Mouse (Mus musculus): ENCODE measurements around the gene Cacna1g. TPM values are rescaled to one million over a fixed set of nuclear protein-coding genes. Genes with fewer than 3 reads are reported as not detected.

The Cacna1g gene
- polyA plus RNA-seq, 1 experiment from 2014 or later, result 21.0 TPM

DNA sequence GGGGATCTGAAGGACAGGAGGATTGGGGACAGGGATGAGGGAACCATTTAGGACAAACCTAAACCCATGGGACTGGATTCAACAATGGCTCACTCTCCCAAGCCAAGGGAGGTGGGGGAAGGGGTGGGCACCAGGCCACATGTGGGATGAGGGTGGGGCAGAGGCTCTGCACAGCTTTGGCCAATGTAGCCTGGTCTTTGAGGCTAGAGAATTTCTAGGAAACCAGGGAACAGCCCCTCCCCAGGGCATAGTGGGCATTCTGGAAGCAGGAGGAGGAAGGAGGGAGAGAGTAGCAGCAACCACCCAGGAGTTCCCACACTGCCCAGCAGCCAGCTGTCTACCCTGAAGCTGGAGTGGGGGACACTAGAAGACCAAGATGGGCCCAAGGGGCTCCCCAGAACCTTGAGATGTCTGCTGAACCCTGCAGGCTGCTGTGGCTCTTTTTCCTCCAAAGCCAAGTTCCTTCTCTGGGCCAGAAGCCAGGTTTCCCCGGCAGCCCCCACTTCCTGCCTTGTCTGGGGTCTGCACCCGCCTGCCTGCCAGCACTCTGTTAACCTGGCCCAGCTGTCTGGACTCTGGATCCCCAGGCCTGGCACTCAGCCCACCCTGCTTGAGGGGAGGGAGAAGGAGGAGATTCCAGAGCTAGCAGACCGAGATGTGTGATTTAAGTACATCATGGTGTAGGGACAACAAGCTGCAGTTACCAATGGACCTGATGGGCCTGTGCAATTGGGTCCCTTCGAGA is 45.7 kb downstream of the Cacna1g start:
- Histone ChIP-seq H3K36me3 (ENCODE audit: control insufficient read depth, insufficient read depth, low read length) (peaks cover 8% of the 10 kb centered on the region), H3K4me1 (ENCODE audit: control insufficient read depth, insufficient read depth, low read length) (peaks cover 29% of the 10 kb centered on the region), H3K9ac (ENCODE audit: low read length) (peak overlapping the region; percentile 37), H3K27me3 (ENCODE audit: control insufficient read depth, insufficient read depth, low read length) (no peaks in the 10 kb centered on the region), H3K4me3 (ENCODE audit: low read depth, low read length) (no peak overlapping the region), H3K4me2 (ENCODE audit: low read depth, severe bottlenecking) (no peak overlapping the region), H3K9me3 (ENCODE audit: control insufficient read depth, low read length) (no peaks in the 10 kb centered on the region), H3K27ac (replicated peaks; ENCODE audit: low read depth, low read length) (peak overlapping the region; percentile 94)
- WGBS, result 4% methylated on average over 4 of the region's 4 CpGs
- DNase-seq (ENCODE audit: low spot score) (peak; percentile 85), ATAC-seq (ENCODE audit: insufficient number of reproducible peaks, low FRiP score, low TSS enrichment, low read depth) (peak; percentile 86)

DNA sequence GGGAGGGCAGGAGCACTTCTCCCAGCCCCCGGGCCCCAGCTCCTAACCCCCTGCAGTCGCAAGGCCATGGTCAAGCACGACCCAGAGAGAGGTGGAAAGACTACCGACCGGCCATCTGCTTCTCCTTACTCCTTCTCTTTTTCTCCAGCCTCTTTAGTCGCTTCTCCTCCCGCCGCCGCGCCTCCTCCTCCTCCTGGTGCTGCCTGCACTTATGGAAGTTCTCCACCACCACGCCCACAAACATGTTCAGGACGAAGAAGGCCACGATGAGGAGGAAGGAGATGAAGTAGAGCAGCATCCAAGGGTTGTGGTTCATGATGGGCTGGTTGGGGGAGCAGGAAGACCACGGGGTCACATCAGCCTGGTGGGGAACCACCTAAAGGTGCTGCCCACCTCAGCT is 48.3 kb downstream of the Cacna1g start:
- DNase-seq (ENCODE audit: low spot score) (no peak), ATAC-seq (ENCODE audit: insufficient number of reproducible peaks, low FRiP score, low TSS enrichment, low read depth) (no peak)
- 44% methylated on average over 13 of the region's 14 CpGs for WGBS
- H3K9me3 ChIP-seq (ENCODE audit: control insufficient read depth, low read length), result no peaks in the 10 kb centered on the region
- no peak overlapping the region for H3K4me3 ChIP-seq (ENCODE audit: low read depth, low read length)
- H3K36me3 ChIP-seq (ENCODE audit: control insufficient read depth, insufficient read depth, low read length), result peaks cover 7% of the 10 kb centered on the region
- no peak overlapping the region for H3K4me2 ChIP-seq (ENCODE audit: low read depth, severe bottlenecking)
- peaks cover 29% of the 10 kb centered on the region for H3K4me1 ChIP-seq (ENCODE audit: control insufficient read depth, insufficient read depth, low read length)
- H3K27ac ChIP-seq (replicated peaks; ENCODE audit: low read depth, low read length), result no peak overlapping the region
- H3K9ac ChIP-seq (ENCODE audit: low read length), result no peak overlapping the region
- no peaks in the 10 kb centered on the region for H3K27me3 ChIP-seq (ENCODE audit: control insufficient read depth, insufficient read depth, low read length)

DNA sequence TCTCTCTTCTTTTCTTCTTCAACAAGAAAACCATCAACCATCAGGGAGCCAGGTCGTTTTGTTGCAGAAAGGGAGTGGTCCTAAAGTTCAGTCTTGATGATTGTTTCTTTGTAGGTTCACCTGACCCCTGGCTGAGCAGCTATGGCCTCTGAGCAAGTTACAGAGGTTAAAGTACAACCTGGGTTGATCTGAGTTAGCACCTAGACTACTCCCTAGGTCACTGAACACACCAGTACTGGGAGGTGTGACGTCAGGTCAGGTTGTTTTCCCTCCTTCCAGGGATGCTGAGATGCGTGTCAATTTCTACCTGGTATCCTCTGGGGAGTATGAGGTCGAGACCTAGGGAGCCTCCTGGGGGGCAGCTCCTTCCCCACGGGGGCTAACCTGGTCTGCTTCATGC is 48.8 kb downstream of the Cacna1g start:
- 37% methylated on average over 5 of the region's 5 CpGs for WGBS
- Histone ChIP-seq H3K36me3 (ENCODE audit: control insufficient read depth, insufficient read depth, low read length) (peaks cover 7% of the 10 kb centered on the region), H3K9me3 (ENCODE audit: control insufficient read depth, low read length) (no peaks in the 10 kb centered on the region), H3K9ac (ENCODE audit: low read length) (no peak overlapping the region), H3K4me3 (ENCODE audit: low read depth, low read length) (no peak overlapping the region), H3K4me2 (ENCODE audit: low read depth, severe bottlenecking) (no peak overlapping the region), H3K4me1 (ENCODE audit: control insufficient read depth, insufficient read depth, low read length) (peaks cover 29% of the 10 kb centered on the region), H3K27ac (replicated peaks; ENCODE audit: low read depth, low read length) (no peak overlapping the region), H3K27me3 (ENCODE audit: control insufficient read depth, insufficient read depth, low read length) (no peaks in the 10 kb centered on the region)
- ATAC-seq (ENCODE audit: insufficient number of reproducible peaks, low FRiP score, low TSS enrichment, low read depth), result no peak
- no peak for DNase-seq (ENCODE audit: low spot score)

DNA sequence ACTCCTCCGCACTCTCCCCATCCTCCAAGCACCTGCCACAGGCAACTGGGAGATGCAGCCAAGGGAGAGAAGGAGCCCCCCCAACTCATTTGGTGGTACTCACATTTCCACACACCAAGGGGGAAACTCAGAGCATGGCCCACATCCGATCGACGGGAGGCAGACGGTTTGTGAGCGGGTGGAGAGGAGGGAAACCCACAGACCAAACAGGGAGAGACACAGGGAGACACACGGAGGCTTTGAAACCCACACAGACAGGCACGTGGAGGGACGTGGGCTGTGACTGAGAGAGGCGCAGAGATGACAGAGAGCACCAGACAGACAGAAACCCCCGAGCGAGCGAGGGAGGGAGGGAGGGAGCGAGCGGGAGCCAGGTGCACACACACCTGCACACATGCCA is 49.6 kb downstream of the Cacna1g start:
- Histone ChIP-seq H3K4me2 (ENCODE audit: low read depth, severe bottlenecking) (no peak overlapping the region), H3K27ac (replicated peaks; ENCODE audit: low read depth, low read length) (no peak overlapping the region), H3K27me3 (ENCODE audit: control insufficient read depth, insufficient read depth, low read length) (no peaks in the 10 kb centered on the region), H3K4me3 (ENCODE audit: low read depth, low read length) (no peak overlapping the region), H3K4me1 (ENCODE audit: control insufficient read depth, insufficient read depth, low read length) (peaks cover 25% of the 10 kb centered on the region), H3K36me3 (ENCODE audit: control insufficient read depth, insufficient read depth, low read length) (peaks cover 7% of the 10 kb centered on the region), H3K9ac (ENCODE audit: low read length) (no peak overlapping the region), H3K9me3 (ENCODE audit: control insufficient read depth, low read length) (no peaks in the 10 kb centered on the region)
- DNase-seq (ENCODE audit: low spot score) (no peak), ATAC-seq (ENCODE audit: insufficient number of reproducible peaks, low FRiP score, low TSS enrichment, low read depth) (no peak)
- WGBS, result 53% methylated on average over 15 of the region's 15 CpGs

DNA sequence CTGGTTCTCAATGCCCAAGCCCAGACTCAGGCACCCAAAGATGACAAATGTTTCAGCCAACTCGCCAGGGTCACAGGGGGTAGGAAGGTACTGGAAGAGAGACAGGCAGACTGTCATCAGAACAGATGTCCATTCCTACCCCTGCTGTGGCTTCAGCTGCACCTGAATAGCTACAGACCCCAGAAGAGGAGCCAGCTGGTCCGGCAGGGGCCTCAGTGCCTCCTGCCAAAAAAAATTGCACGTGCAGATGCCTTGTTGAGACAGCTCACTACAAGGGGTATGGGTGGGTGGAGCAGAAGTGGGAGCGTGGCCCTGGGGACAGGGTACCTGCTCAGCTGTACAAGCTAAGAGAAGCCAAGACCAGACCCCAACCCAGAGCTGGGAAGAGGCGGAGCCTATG is 50.1 kb downstream of the Cacna1g start:
- H3K27me3 ChIP-seq (ENCODE audit: control insufficient read depth, insufficient read depth, low read length), result no peaks in the 10 kb centered on the region
- H3K4me3 ChIP-seq (ENCODE audit: low read depth, low read length), result no peak overlapping the region
- 59% methylated on average over 5 of the region's 5 CpGs for WGBS
- no peaks in the 10 kb centered on the region for H3K9me3 ChIP-seq (ENCODE audit: control insufficient read depth, low read length)
- DNase-seq (ENCODE audit: low spot score) (no peak), ATAC-seq (ENCODE audit: insufficient number of reproducible peaks, low FRiP score, low TSS enrichment, low read depth) (no peak)
- no peak overlapping the region for H3K27ac ChIP-seq (replicated peaks; ENCODE audit: low read depth, low read length)
- peaks cover 19% of the 10 kb centered on the region for H3K4me1 ChIP-seq (ENCODE audit: control insufficient read depth, insufficient read depth, low read length)
- no peak overlapping the region for H3K9ac ChIP-seq (ENCODE audit: low read length)
- no peak overlapping the region for H3K4me2 ChIP-seq (ENCODE audit: low read depth, severe bottlenecking)
- H3K36me3 ChIP-seq (ENCODE audit: control insufficient read depth, insufficient read depth, low read length), result peaks cover 7% of the 10 kb centered on the region

DNA sequence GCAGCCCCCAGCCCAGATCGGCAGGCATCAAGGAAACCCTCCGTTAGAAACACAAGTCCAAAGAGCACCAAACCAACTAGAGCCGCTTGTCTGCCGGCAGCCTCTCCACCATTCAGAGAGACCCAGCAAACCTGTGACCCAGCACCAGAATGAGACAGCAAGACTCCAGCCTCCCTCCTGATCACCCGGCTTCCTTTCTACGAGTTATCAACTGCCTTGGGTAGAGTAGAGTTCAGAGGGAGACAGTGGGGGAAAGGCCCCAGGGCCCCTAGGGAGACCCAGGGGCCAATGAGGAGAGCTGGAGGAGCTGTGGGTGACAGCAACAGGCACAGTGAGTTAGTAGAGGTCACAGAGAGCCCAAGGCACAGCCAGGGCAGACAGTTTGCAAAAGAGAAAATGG is 53.0 kb downstream of the Cacna1g start:
- H3K36me3 ChIP-seq (ENCODE audit: control insufficient read depth, insufficient read depth, low read length), result peaks cover 12% of the 10 kb centered on the region
- peaks cover 7% of the 10 kb centered on the region for H3K4me1 ChIP-seq (ENCODE audit: control insufficient read depth, insufficient read depth, low read length)
- no peaks in the 10 kb centered on the region for H3K27me3 ChIP-seq (ENCODE audit: control insufficient read depth, insufficient read depth, low read length)
- ATAC-seq (ENCODE audit: insufficient number of reproducible peaks, low FRiP score, low TSS enrichment, low read depth), result no peak
- H3K27ac ChIP-seq (replicated peaks; ENCODE audit: low read depth, low read length), result no peak overlapping the region
- H3K9me3 ChIP-seq (ENCODE audit: control insufficient read depth, low read length), result no peaks in the 10 kb centered on the region
- H3K9ac ChIP-seq (ENCODE audit: low read length), result no peak overlapping the region
- DNase-seq (ENCODE audit: low spot score), result no peak
- H3K4me3 ChIP-seq (ENCODE audit: low read depth, low read length), result no peak overlapping the region
- H3K4me2 ChIP-seq (ENCODE audit: low read depth, severe bottlenecking), result no peak overlapping the region
- WGBS, result 66% methylated on average over 6 of the region's 6 CpGs

DNA sequence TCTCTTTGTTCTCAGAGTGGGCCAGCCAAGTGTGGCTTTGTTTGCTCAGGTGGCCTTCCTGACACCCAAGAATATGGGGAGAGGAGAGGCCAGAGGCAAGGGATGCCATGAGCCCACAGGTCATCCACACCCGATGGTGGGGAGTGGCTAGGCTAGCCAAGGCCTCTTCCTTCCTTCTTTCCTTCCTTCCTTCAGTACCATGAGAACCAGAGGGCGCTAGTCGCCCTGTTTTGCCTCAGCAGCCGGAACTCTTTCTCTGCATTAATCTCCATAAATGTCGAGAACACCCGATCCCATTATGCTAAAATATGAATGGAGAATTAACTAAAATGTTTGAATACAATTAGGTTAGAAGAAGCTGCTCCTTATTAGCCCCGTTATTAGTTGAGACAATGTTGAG is 53.7 kb downstream of the Cacna1g start:
- ATAC-seq (ENCODE audit: insufficient number of reproducible peaks, low FRiP score, low TSS enrichment, low read depth) (no peak), DNase-seq (ENCODE audit: low spot score) (no peak)
- H3K4me1 ChIP-seq (ENCODE audit: control insufficient read depth, insufficient read depth, low read length), result peaks cover 7% of the 10 kb centered on the region
- no peak overlapping the region for H3K9ac ChIP-seq (ENCODE audit: low read length)
- H3K27ac ChIP-seq (replicated peaks; ENCODE audit: low read depth, low read length), result no peak overlapping the region
- no peaks in the 10 kb centered on the region for H3K9me3 ChIP-seq (ENCODE audit: control insufficient read depth, low read length)
- H3K4me3 ChIP-seq (ENCODE audit: low read depth, low read length), result no peak overlapping the region
- WGBS, result 35% methylated on average over 7 of the region's 7 CpGs
- H3K36me3 ChIP-seq (ENCODE audit: control insufficient read depth, insufficient read depth, low read length), result peaks cover 11% of the 10 kb centered on the region; the same call in 1 of the 2 replicates
- no peak overlapping the region for H3K4me2 ChIP-seq (ENCODE audit: low read depth, severe bottlenecking)
- H3K27me3 ChIP-seq (ENCODE audit: control insufficient read depth, insufficient read depth, low read length), result no peaks in the 10 kb centered on the region; the same call in 1 of the 2 replicates

DNA sequence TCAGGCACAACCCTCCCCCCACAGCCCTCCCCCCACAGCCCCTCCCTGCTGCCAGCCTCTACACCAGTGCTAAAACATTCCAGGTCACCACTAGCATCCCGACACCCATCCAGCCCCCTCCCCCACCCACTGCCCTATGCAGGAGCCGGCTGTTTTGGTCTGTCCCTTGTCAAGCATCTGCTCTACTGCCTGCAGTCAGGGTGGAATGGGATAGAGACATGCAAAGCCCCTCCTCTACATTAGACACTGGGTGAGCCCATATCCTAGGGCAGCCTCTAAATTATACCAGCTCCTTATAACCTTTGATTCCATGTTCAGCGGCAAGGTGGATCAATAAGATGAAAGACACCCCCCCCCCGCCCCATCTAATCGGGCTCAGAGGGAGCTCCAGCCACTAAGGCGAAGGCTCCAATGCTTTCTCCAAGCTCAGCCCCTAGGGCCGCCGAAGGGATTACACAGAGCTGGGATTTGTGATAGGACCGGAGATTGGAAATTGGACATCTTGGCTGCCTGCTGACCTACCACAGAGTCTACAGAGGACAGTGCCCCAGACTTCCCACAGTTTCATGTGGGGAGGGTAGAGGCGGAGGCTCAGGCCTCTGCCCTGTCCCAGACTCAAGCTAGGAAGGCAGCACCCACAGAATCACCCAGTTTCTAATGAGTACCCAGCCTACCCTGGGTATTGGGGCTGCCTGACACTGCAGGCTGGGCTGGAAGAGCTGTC is 54.8 kb downstream of the Cacna1g start:
- no peaks in the 10 kb centered on the region for H3K9me3 ChIP-seq (ENCODE audit: control insufficient read depth, low read length)
- no peak overlapping the region for H3K9ac ChIP-seq (ENCODE audit: low read length)
- H3K4me1 ChIP-seq (ENCODE audit: control insufficient read depth, insufficient read depth, low read length), result peaks cover 6% of the 10 kb centered on the region; the same call in 1 of the 2 replicates
- peaks cover 10% of the 10 kb centered on the region; the same call in 1 of the 2 replicates for H3K36me3 ChIP-seq (ENCODE audit: control insufficient read depth, insufficient read depth, low read length)
- no peak for ATAC-seq (ENCODE audit: insufficient number of reproducible peaks, low FRiP score, low TSS enrichment, low read depth)
- no peak overlapping the region for H3K4me3 ChIP-seq (ENCODE audit: low read depth, low read length)
- whole genome bisulfite sequencing, result 63% methylated on average over 10 of the region's 10 CpGs
- H3K27ac ChIP-seq (replicated peaks; ENCODE audit: low read depth, low read length), result no peak overlapping the region
- H3K27me3 ChIP-seq (ENCODE audit: control insufficient read depth, insufficient read depth, low read length), result no peaks in the 10 kb centered on the region; the same call in 1 of the 2 replicates
- DNase-seq (ENCODE audit: low spot score), result no peak
- H3K4me2 ChIP-seq (ENCODE audit: low read depth, severe bottlenecking), result no peak overlapping the region
